Mouse (Mus musculus) megakaryocyte, embryonic 14.5 days (primary cell): ENCODE results near the gene Wnt8b.

ENCODE experiments used
- FLI1 ChIP-seq: IDR thresholded peaks from 2 replicates; pipeline ENCODE4 v1.6.1; 2012; ENCODE audit warnings: low read length, inconsistent platforms, mixed read lengths
- GATA1 ChIP-seq: IDR thresholded peaks from 3 replicates; pipeline ENCODE4 v1.6.1; 2012; ENCODE audit warnings: mixed read lengths, low read length, inconsistent platforms, borderline replicate concordance

- TF ChIP-seq FLI1 = no peak
- no peak for TF ChIP-seq GATA1
Observed at GRCm38 (mm10) chr19:44474158-44474557, 19.1 kb upstream of the Wnt8b start.
